Mouse (Mus musculus): ENCODE measurements around the gene Il16.

Il16 gene

GRCm38 (mm10) chr7:83678506-83678905 is 67.0 kb downstream of the Il16 start:
- no peak for DNase-seq

DNA sequence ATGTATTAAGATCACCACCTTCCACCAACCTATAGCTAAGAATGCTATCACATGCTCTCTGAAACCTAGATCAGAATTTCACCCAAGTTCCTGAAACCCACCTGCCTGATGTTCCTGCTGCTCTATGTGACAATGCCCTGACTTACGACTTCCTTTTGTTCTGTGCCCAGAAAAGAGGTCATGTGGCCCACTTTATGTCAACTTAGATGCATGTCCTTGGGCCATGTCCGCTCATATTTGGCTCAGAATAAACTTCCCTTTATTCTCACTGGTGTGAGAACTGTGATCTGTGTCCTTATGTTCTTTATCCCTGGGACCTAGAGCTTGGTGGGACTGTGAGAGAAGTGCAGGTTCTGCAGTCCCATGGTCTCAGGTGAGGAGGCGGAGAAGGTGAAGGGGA is 68.2 kb downstream of the Il16 start:
- DNase-seq, result no peak

- DNase-seq, result peak; percentile 25 to 40
Measured at GRCm38 (mm10) chr7:83675545-83676254, 69.8 kb downstream of the Il16 start.

GRCm38 (mm10) chr7:83671573-83671972 is 74.0 kb downstream of the Il16 start:
- no peak for DNase-seq

GRCm38 (mm10) chr7:83668724-83669123 is 76.8 kb downstream of the Il16 start:
- peak; percentile 54 to 71 for DNase-seq

DNA sequence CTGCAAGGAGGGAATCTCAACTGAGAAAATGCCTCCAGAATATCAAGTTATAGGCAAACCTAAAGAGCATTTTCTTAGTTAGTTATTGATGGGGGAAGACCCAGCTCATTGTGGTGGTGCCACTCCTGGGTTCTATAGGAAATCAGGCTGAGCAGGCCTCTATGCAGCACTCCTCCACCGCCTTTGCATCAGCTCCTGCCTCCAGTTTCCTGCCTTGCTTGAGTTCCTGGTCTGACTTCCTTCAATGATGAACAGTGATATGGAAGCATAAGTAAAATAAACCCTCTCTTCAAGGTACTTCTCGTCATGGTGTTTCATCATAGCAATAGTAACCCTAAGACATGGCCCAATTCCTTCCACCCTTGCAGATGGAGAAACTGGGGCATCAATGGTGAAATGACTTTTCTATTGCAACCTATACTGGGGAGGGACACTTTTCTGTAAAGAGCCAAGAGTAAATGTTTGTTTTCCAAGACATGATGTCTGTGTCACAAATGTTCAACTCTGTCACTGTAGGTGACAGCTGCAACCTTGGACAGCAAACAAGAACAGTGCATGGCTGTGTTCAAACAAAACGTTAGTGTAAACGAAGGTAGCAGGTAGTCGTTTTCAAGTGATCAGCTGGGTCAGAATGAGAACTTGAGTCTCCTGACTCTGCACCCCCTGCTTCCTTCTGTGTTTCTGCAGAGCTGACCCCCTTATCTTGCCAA is 77.4 kb downstream of the Il16 start:
- peak in 1 of 2 experiments; percentile 6 for DNase-seq

DNA sequence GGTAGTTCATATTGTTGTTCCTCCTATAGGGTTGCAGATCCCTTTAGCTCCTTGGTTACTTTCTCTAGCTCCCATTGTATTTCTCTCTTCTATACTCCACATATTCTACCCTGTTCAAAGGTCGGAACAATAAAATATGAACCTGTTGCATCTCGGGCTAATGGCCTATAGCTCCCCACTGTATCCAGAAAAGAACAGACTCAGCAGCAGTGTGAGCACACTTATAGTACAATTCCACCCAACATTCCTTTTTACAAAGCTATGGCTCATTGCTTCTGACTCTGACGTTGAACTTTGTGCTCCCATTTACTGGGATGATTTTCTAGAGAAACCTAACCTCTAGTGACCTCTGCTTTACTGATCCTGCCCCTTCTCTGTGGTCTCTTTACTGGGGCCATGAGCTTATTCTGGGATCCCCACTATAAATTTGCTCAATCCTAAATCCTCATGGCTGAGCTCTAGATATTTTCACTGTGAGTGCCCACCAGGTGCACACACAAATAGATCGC is 79.4 kb downstream of the Il16 start:
- no peak for DNase-seq

DNA sequence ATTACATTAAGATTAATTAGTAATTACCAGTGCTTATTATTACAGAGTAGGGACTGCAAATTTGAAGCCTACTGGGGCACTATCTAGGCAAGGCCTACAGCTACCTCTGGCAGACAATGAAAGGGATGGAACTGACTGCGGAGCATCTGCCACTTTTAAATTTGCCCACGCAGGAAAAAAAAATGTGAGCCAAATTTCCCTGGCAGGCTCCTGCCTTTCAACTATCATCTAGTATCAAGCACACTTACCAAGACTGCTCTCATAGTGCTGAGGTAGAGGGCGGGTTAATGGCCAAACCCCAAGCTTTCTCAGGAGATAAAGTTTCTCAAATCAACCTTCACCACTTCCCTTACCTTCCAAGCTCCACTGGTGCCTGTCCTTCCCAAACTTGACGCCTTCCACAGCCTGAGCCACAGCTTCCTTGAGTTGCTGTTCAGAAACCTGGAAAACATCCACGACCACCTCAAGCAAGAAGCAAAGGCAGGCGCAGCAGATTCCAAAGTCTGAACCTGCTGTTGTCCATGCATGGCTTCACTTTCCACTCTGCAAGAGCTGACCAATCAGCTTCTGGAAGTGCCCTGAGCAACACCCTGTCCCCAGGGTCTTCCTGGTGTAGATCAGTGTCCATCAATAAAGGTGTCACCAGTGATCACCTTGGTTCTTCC is 82.7 kb downstream of the Il16 start:
- no peak for DNase-seq

GRCm38 (mm10) chr7:83661763-83662162 is 83.8 kb downstream of the Il16 start:
- no peak for DNase-seq

- peak in 1 of 2 experiments; percentile 8 for DNase-seq
Measured at GRCm38 (mm10) chr7:83661031-83661430, 84.5 kb downstream of the Il16 start.

DNA sequence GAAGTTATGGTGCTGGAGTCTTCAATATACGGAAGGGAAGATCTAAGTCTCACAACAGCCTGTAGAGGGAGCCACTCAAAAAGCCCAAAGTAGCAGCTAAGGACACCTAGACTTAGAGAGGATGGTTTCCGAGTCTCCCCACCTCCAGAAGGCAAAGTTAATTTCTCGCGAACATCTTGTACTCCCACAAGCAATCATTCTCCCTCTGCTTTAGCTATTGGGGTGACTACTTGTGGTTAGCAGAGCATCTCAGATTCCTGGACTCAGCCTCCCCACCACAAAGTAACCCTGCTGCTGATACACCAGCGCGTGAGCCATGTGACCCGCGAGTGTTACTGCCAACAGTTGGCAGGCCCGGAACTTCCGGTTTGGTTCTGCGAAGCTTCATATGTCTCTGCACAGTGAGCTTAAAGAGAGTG is 85.2 kb downstream of the Il16 start:
- DNase-seq, result peak in 1 of 2 experiments; percentile 10

GRCm38 (mm10) chr7:83659159-83660065 is 86.1 kb downstream of the Il16 start:
- peak; percentile 64 to 69 for DNase-seq

DNA sequence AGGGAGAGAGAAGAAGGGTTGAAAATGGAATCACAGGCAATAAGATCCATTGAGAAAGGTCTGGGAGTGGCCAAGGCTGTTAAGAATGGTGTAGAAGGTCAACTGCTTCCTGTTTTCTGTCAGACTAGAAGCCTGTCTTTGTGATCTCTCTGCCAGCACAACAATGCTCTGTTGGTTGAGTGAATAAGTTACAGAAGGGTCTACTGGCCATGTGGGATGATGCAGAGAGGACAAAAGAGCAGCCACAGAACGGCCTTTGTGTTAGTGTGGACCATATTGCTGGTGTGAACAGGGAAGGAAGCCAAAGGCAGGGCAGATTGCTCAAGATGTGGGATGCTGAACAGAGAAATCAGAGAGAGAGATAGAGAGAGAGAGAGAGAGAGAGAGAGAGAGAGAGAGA is 86.8 kb downstream of the Il16 start:
- peak in 1 of 2 experiments; percentile 16 for DNase-seq

DNA sequence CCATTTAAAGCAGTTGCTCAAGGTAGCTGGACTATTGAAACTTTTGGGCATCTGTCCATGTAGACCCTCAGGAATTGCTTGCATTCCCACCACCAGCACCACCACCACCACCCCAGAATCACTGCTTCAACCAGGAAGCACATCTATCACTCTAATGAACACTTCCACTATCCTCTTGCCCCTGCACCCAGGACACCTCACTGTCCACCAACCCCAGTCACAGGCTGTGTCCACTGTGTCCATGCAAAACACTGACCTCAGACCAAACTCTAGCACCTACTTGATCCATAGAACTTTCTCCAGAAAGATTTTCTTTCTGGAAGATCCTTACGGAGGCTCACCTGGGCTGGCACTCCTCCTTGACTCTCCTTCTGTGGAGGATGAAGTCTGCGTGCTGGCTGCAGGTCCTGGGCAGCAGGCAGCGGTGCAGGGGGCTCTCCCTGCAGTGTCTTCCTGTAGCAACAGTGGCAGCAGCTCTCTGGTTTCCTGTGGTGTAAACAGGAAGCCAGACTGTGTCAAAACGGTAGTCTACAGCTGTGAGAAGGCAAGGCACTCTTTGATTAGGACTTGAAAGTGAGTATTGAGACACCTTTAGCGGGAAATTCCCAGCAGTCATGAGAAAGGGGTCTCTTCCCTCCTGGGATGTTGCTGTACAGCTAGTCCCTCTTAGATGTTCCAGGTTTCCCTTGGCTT is 90.4 kb downstream of the Il16 start:
- peak; percentile 63 to 69 for DNase-seq

- no peak for DNase-seq
Measured at GRCm38 (mm10) chr7:83654196-83654595, 91.3 kb downstream of the Il16 start.

GRCm38 (mm10) chr7:83653605-83654051 is 91.9 kb downstream of the Il16 start:
- no peak for DNase-seq

- DNase-seq, result no peak
Measured at GRCm38 (mm10) chr7:83652498-83652897, 93.0 kb downstream of the Il16 start.

DNA sequence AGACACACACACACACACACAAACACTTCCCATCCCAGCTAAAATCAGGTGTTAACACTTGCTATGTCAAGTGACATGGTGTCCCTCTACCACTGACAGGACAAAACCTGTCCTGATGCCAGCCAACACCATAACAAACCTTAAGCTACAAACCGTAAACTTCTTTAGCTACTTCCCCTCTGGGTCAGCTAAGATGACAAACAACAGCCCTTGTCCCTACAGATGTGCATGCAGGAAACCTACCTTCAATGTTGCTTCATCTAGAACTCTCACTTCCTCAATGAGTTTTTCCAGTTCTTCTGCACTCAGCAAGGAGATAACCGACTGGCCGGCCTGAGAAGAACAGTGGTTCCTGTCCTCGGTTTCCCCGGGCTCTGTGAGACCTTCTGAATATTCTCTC is 94.9 kb downstream of the Il16 start:
- DNase-seq, result no peak

DNA sequence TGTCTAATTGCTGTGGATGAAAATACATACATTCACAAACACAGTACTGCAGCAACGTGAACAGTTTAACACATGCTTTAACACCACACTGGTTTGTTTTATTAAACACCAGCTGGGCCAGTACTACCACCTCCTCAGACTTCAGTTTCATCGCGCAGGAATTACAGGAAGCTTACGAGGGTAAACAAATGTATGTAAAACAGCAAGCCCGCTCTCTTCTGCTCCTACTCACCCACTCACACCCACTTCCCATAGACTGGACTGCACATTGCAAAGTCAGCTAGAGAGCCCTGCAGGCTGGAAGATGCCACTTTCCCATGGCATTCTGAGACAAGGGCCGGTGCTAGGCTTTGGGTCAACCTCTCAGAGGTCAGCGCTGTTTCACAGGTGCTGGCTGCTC is 96.7 kb downstream of the Il16 start:
- no peak for DNase-seq

DNA sequence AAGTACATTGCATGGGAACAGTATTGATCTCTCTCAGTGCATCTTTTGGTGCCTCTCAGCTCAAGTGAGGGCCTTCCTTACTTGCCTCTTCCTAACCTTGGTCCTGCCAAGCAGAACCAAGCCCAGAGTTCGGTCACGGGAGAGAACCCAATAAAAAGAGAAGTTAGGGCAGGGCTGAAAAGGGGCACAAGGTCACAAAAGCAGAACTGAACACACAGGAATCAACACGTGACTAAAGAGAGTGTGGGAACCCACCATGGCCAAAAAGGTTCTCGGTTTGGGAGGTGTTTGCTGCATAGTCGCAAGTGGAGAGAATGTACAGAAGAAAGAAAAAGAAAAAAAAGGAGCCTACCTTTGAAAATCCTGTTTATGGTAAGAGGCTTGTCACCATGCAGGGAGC is 100.0 kb downstream of the Il16 start:
- peak in 1 of 2 experiments; percentile 34 for DNase-seq

DNA sequence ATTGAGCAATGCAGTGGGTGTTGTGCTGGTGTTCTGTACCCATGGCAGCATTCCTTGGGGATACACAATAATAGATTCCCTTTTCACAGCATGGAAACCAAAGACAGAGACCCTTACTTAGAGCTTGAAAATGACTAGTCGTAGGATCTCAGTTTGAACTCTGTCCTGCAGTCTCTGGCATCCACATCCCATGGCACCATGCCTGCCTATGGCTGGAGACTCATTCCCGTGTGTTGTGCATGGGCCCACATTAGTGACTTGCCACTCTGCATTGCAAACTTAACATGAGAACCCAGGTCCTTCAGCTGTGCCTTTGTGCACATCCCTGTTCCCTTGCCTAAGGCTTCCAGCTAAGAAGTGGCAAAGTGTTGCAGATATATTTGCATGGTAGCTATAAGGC is 100.8 kb downstream of the Il16 start:
- DNase-seq, result no peak

GRCm38 (mm10) chr7:83643581-83643980 is 101.9 kb downstream of the Il16 start:
- no peak for DNase-seq
